Mouse (Mus musculus) testis, adult 2 months (tissue): Measurements from ENCODE around the gene Tead2. TPM values are rescaled to one million over a fixed set of nuclear protein-coding genes. Genes with fewer than 3 reads are reported as not detected.

ENCODE experiments used
- H3K27ac ChIP-seq: fragments of 200-500 bp; 2 replicates; pipeline ENCODE4 v1.5.1; 2012; ENCODE audit warnings: low read depth, low read length; ENCODE audit not compliant: control insufficient read depth, insufficient read depth
- H3K27me3 ChIP-seq: fragments of 200-500 bp; 2 replicates; pipeline ENCODE4 v1.6.1; 2012; ENCODE audit warnings: mild to moderate bottlenecking, low read length, moderate library complexity; ENCODE audit not compliant: control insufficient read depth, insufficient read depth
- H3K36me3 ChIP-seq: fragments of 200-500 bp; 2 replicates; pipeline ENCODE4 v1.6.1; 2012; ENCODE audit warnings: mild to moderate bottlenecking, low read length; ENCODE audit not compliant: control insufficient read depth, insufficient read depth
- H3K4me1 ChIP-seq: fragments of 200-500 bp; 2 replicates; pipeline ENCODE4 v1.6.1; 2012; ENCODE audit warnings: low read length; ENCODE audit not compliant: control insufficient read depth, insufficient read depth
- H3K4me3 ChIP-seq: fragments of 200-500 bp; 2 replicates; pipeline ENCODE4 v1.5.1; 2012; ENCODE audit warnings: low read depth, mild to moderate bottlenecking, low read length, moderate library complexity, mixed read lengths; ENCODE audit not compliant: control insufficient read depth
- CTCF ChIP-seq: fragments of 200-500 bp; IDR thresholded peaks from 2 replicates; pipeline ENCODE4 v1.5.1; 2012; ENCODE audit warnings: low read depth, mild to moderate bottlenecking, inconsistent platforms, low read length, moderate library complexity; ENCODE audit not compliant: control insufficient read depth, insufficient read depth, insufficient replicate concordance
- POLR2A ChIP-seq: fragments of 200-500 bp; IDR thresholded peaks from 2 replicates; pipeline ENCODE4 v1.6.1; 2012; ENCODE audit warnings: low read depth, mild to moderate bottlenecking, inconsistent platforms, low read length, moderate library complexity; ENCODE audit not compliant: control insufficient read depth
- polyA plus RNA-seq: library from polyadenylated mRNA; depleted of rRNA; stranded (reverse); fragments of >200 nt; gene quantifications from 2 replicates; pipeline ENCODE4 v1.2.3, GENCODE M21; 2012

Tead2 gene
- polyA plus RNA-seq, 1 experiment, result 60.2 TPM

DNA sequence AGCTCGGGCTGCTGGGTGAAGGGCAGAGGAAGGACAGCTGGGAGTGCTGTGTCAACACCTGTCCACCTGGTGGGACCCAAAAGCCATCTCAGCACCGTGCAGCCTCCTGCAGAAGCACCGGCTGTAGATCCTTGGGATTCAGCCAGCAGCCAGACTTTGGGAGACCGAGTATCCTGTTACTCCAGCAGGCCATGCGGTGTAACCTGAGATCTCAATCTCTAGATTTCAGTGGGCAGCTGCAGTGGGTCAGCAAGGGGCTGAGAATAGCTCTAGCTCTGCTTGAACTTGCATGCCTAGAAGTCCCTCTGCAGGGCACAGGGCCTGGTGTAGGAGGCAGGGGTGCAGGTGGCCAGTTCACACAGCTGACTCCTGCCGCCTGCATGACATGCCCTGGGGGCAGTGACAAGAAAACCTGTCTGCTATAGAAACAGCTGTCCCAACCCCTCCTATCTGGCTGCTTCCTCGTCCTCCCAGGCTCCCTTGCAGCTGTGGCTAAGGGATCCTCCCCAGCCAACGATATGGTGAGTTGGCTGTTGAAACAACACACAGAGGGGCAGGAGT, 23.7 kb upstream of the Tead2 start:
- no peaks in the 10 kb centered on the region for H3K27me3 ChIP-seq
- peaks cover 3% of the 10 kb centered on the region for H3K36me3 ChIP-seq
- H3K4me3 ChIP-seq, result no peak overlapping the region
- H3K4me1 ChIP-seq, result 0 out of 2 replicates have a peak, but pooled peaks cover 2% of the 10 kb centered on the region
- TF ChIP-seq CTCF, result no peak
- no peak for TF ChIP-seq POLR2A
- no peak overlapping the region for H3K27ac ChIP-seq

DNA sequence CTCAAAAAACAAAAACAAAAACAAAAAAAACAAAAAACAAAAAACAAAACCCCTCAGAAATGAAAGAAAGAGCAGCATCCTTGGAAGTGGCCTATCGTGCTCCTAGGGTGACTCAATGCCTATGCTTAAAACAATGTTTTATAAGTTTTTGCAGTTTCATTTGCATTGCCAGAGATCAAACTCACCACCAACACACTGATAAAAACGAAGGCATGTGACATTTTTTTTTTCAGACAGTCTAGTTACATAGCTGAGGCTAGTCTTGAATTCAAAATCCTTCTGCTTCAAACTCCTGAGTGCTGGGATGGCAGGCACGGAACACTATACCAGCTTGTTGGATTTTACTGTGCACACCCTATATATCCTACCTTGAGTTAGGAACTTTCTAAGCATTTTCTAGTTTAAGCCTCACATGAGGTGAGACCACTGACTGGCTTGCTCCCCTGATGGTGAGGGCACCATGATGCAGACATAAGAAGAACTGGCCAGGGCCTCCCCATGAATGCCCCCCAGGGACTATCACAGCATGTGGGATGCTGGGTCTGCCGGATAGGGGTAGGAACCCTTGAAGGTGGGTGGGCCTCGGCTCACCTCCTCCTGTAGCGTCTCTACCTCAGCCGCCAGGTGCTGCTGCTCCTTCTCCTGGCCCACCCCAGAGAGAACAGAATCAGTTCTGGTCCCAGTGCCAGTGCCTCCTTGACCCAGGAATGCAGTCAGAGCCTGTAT, 22.8 kb upstream of the Tead2 start:
- H3K27me3 ChIP-seq, result no peaks in the 10 kb centered on the region
- no peak overlapping the region for H3K4me3 ChIP-seq
- H3K36me3 ChIP-seq, result peaks cover 3% of the 10 kb centered on the region
- no peaks in the 10 kb centered on the region for H3K4me1 ChIP-seq
- H3K27ac ChIP-seq, result no peak overlapping the region
- TF ChIP-seq POLR2A (no peak), CTCF (no peak)

DNA sequence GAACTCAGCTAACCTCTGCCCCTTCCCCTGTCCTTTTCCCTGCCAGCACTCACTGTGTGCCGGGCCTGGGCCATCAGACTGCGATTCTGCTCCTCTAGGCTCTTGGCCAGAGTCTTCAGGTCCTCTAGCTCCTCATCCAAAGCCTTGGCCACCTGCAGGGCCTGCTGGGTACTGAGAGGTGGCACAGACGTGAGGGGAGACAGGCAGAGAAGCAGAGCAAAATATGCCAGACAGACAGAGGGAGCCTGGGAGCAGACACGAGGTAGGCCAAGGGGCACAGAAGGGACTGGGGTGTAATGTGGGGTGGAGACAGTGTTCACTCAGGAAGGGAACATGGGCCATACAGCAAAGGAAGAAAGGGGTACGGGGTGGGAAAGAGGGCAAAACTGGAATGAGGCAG, 22.1 kb upstream of the Tead2 start:
- TF ChIP-seq CTCF (no peak), POLR2A (no peak)
- H3K27ac ChIP-seq, result no peak overlapping the region
- no peaks in the 10 kb centered on the region; the same call in 1 of the 2 replicates for H3K4me1 ChIP-seq
- H3K27me3 ChIP-seq, result no peaks in the 10 kb centered on the region
- peaks cover 3% of the 10 kb centered on the region for H3K36me3 ChIP-seq
- no peak overlapping the region for H3K4me3 ChIP-seq

DNA sequence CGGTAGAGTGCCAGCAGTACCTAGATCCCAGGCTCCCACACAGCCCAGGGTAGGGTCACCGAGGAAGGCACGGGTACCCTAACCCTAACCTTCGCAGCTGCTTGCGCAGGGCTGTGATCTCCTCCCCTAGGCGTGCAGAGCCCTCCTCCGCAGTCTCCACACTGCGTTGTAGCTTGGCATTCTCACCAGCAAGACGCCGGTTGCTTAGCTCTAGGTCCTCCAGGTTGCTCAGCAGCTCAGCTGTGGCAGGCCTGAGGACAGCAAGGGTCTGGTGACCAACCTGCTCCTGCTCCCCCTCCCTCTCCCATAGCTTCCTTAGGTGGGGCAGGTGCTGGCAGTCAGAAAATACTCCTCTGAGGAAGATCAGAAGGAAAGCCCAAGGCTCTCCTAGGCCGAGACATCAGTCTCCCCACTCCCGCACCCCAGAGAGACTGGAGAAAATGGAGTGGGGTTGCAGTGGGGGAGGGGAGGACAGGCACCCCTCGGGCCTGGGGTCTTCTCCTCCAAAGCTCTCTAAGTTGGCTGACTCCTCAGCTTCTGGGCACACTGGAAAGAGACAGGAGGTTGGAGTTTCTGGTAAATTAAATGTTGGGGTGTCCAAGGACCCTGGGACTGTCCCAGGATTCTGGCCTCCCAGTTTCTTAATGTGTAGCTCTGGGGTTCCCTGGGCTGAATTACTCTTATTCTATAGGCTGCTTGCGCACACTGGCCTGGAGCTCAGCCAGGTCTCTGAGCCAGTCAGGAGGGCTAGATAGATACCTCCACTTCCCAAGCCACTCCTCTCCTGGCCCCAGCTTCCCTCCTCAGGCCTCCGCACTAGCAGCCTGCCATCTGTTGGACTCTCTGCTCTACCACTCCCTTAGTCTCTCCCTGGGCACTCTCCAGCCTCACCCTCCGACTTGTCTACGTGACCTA, 21.4 kb upstream of the Tead2 start:
- Histone ChIP-seq H3K4me1 (no peaks in the 10 kb centered on the region; the same call in 1 of the 2 replicates), H3K27me3 (no peaks in the 10 kb centered on the region), H3K27ac (no peak overlapping the region), H3K36me3 (peaks cover 3% of the 10 kb centered on the region), H3K4me3 (no peak overlapping the region)
- TF ChIP-seq CTCF (no peak), POLR2A (no peak)

DNA sequence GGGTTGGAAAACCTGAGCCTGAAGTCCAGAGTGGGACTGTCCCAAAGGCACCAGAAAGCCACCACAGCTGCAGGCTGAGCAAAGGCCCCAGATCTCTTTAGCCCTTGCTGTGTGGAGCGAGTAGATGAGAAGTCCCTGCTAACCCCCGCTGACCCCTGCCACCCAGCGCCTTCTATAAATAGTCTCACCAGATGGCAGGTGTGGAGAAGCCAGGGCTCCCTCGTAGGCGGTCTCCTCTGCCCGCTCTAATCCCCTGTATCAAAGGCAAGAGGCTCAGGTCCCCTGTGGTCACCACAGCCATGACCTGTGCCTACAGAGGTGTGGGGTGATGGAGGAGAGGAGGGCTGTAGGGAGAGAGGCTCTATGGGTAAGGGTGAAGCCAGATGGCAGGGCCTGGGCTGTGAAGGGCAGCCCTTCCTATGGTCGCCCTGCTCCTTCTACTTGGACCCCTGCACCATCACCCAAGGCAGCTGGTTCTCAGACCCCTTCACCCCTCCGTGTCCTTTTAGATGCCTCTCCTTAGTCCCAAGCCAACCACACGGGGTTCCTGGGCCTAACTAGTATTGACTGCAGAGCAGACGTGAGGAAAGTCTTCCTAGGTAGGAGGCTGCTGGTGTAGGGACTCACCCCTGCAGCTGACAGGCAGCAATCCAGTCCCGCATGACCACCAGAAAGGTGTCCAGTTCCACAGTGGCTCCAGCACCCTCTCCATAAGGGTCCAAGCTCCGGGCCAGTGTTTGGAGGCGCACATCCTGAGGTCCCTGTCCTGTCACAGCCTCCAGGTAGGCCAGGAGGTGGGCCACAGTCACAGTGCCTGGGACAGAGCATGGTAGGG, 20.0 kb upstream of the Tead2 start:
- no peaks in the 10 kb centered on the region for H3K27me3 ChIP-seq
- H3K27ac ChIP-seq, result no peak overlapping the region
- no peaks in the 10 kb centered on the region; the same call in 1 of the 2 replicates for H3K4me1 ChIP-seq
- no peak for TF ChIP-seq CTCF
- no peak for TF ChIP-seq POLR2A
- peaks cover 3% of the 10 kb centered on the region for H3K36me3 ChIP-seq
- no peak overlapping the region for H3K4me3 ChIP-seq

DNA sequence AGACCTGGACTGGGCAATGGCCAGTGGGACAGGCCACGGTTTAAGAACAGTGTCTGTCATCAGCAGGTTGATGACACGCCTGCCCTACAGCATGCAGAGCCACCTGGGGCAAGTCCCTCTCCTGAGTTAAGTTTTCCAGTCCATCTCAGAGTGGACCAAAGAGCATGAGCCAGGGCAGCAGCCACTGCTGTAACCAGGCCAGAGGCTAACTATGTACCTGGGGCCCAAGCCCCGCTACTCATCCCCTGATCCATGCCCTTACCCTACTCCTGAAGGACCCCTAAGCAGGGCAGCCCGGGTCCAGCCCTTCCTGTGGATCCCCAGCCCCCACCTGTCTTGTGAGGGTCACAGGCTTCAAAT, 19.4 kb upstream of the Tead2 start:
- Histone ChIP-seq H3K4me3 (no peak overlapping the region), H3K27me3 (no peaks in the 10 kb centered on the region), H3K27ac (no peak overlapping the region), H3K36me3 (peaks cover 3% of the 10 kb centered on the region), H3K4me1 (no peaks in the 10 kb centered on the region; the same call in 1 of the 2 replicates)
- no peak; the same call in 1 of the 2 replicates for TF ChIP-seq POLR2A
- no peak for TF ChIP-seq CTCF

DNA sequence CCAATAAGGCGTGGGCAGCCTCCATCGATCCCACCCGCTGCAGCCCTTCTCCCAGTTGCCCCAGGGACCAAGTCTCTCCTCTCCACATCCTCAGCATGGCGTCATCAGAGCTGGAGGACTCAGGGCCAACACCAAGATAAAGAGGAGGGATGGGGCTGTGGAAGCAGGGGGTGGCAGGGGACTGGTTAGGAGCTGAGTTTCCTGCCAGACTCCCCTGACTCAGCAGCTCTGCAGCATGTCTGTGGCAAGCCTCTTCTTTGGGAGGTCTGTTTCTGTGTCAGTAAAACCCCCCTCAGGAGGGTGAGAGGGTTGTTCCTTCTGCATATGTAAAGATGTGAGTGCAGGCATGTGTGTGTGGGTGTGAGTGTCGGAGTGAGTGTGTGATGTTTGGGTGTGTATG, 18.6 kb upstream of the Tead2 start:
- no peak overlapping the region for H3K4me3 ChIP-seq
- H3K27ac ChIP-seq, result no peak overlapping the region
- peaks cover 3% of the 10 kb centered on the region for H3K36me3 ChIP-seq
- no peaks in the 10 kb centered on the region; the same call in 1 of the 2 replicates for H3K4me1 ChIP-seq
- TF ChIP-seq CTCF (no peak), POLR2A (no peak)
- H3K27me3 ChIP-seq, result no peaks in the 10 kb centered on the region
